Mouse (Mus musculus): Measurements from ENCODE around the gene Tmem45b. TPM values are rescaled to one million over a fixed set of nuclear protein-coding genes. Genes with fewer than 3 reads are reported as not detected.
"Not testable (repeated sequence)": the region's sequence is repeated elsewhere in the genome, so short reads cannot be mapped to it uniquely, and the experiment has no call there.

Gene Tmem45b
- not detected for total RNA-seq (2021)

DNA sequence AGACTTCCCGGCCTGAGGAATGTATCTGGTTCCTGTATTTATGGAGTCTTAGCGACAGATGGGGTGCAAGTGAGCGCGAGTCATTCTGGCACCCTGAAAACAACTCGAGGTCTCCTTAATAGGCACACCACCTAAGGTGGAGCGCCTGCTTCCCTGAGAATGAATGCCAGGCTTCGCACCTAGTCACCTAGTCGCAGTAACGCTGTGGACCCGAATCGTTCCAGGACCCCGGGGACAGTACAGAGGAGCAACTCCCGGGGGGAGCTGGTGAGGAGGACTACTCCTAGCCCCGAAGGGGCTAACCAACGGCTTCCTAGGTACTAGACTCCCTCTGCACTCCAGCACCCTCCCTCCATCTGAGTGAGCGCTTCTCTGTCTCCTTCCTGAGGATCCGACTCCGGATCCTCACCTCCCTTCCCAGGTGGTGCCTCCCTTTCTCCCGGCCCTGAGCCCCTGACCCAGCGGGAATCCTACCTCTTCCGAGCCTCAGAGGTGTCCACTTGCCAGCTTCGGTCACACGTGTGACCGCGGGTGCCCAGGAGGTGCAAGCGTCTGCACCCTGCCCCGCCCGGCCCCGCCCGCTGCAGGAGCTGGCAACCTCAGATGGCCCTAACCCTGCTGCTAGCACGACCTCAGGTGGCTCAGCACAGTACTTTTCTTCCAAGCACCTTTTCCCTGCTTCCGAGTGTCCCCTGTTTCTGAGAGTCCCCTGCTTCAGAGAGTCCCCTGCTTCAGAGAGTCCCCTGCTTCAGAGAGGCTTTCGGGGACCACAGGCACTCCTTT, at the start of gene Tmem45b:
Gene Tmem45b, minus strand, starts transcription at position 771 of the 783 bp plus-strand sequence.
- intact Hi-C loops (cut with DNase I): no loop called here

DNA sequence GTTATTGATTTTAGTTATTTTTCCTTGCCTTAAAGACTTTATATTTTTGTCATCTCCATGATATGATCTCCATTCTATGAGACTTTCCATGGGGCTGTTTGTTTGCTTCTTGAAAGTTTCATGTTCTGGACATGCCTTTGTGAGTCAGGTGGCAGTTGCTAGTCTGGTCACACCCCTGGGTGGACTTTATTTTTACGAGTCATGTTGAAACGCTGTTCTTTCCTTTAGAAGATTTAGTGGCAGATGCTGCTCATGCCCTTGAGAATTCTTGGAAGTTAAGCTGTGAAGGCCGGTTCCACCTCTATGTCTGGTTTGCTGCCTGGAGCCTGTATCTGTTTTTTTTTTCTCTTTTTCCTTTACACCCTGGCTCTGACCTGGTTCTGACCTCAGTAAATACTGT, 43.9 kb upstream of the Tmem45b start:
- no peak for DNase-seq (ENCODE audit: low spot score in 2 of 2)
- intact Hi-C loops (cut with DNase I): no loop called here

More for the DNA sequence above, at the start of gene Tmem45b:
- no peak for DNase-seq (ENCODE audit: low spot score in 2 of 2)

DNA sequence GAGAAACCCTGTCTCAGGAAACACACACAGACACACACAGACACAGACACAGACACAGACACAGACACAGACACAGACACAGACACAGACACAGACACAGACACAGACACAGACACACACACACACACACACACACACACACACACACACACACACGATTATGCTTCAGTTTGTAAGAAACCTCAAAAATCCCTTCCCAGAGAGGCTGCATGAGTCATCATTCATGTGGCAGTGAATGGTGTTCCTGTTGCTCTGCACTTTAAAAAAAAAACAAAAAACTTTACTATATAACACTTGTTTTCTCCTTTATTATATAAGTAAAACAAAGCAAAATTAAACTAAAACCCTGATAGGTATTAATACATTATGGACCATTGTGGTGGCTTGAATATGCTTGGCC, 37.0 kb upstream of the Tmem45b start:
- intact Hi-C loops (cut with DNase I); DNase-seq (ENCODE audit: low spot score in 2 of 2): not testable (repeated sequence)

DNA sequence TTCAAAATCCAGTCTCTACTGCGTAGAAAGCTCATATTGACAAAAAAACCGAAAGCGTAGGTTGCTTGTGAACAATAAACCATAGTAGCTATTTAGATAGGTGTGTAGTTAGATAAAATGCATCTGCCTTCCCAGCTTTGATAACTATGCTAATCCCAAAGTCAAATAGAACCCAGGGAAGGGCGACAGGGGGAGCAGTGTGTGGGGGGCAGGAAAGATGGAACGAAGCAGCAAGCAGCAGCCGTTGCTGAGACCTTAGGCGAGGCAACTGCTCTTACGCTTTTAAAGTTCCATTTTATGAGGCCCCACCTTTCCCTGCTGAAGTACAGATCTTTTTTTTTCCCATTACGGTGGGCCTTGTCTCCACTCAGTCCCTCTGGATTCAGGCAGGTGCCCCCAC, 1.1 kb downstream of the Tmem45b start:
- DNase-seq (ENCODE audit: low spot score in 2 of 2): no peak
- intact Hi-C loops (cut with DNase I): no loop called here

DNA sequence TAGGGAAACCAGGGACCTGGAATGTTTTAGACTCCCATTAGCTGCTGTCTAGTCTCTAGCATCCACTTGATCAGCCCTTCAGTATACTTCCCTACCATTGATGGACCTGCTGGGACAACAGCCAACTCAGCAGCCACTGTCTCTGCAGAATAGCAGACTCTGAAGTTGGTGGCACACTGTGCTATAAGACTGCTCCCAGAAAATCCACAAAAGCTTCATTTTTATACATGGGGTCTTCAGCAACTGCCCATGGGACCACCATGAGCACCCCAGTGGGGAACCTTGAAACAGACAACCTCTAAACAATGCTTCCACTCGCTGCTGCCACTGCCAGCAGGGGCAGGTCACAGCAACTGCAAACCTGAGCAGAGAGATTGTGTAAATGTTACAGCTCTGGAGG, 9.9 kb downstream of the Tmem45b start:
- intact Hi-C loops (cut with DNase I): loop anchor here (10.0 kb wide), 1 partner anchor 90 kb away; no protein-coding TSS in a partner anchor

DNA sequence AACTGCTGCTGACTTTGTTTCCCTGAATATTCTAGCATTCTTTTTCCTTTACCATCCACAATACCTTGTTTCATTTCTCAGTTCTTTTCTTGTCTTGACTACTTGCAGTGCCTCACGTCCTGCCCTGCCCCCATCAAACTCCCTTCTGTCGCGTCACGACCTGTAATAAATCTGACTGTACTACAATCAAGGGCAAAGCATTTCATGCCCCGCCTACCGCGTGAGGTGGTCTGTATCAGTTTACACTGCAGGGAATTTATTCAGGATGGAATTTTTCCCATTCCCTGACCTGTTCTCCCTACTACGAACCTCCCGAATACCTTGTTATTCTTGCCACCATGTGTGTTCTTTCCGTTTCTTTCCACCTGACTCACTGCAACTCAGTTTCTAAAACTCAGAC, 12.1 kb downstream of the Tmem45b start:
- intact Hi-C loops (cut with DNase I): loop anchor here (10.0 kb wide), 1 partner anchor 93 kb away; no protein-coding TSS in a partner anchor
- no peak for DNase-seq (ENCODE audit: low spot score in 2 of 2)

More for the DNA sequence above, 9.9 kb downstream of the Tmem45b start:
- no peak for DNase-seq (ENCODE audit: low spot score in 2 of 2)

DNA sequence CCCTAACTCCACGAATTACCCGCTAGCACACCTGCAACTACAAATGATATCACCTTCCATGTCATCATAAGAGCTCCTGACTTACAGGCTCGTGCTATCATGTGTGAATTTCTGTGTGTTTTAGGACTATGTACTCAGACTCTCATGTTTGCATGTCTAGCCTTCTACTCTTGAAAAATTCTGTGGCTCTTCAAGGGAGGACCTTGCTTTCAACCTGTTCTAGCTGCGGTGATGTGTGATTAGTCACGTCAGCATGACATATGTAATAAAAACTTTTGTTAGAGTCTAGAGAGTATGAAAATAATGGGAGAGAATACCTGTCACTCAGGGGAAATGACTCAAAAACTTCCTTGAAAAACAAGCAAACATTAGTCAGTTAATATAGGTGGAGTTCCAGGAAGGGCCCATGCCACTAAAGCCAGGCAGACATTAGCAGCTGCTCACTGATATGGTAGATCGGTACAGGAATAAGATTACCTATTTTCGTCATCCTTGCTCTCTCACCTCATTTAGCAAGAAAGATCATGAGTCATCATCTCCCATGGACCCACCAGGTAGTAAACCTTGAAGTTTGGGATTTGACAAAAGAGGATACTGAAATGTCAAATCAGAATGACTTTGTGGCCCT, 15.0 kb downstream of the Tmem45b start:
- intact Hi-C loops (cut with DNase I): no loop called here
- no peak for DNase-seq (ENCODE audit: low spot score in 2 of 2)

DNA sequence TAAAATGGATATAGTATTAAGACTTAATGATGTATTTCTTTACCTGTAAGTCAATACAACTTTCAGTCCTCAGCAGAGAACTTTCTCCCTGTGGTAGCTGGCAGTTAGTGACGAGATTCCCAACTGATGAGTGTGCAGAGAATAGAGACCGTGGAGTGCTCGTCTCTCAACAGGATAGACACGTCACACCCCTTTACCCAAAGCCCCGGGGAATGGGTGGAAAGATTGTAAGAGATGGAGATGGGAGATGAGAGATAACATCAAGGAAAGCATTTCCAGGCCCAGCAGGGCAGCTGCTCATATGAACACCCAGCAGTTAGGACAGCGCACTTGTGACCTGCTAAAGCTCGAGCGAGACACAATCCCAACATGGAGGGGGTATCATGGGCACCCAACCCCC, 20.0 kb downstream of the Tmem45b start:
- no peak for DNase-seq (ENCODE audit: low spot score in 2 of 2)
- intact Hi-C loops (cut with DNase I): no loop called here

DNA sequence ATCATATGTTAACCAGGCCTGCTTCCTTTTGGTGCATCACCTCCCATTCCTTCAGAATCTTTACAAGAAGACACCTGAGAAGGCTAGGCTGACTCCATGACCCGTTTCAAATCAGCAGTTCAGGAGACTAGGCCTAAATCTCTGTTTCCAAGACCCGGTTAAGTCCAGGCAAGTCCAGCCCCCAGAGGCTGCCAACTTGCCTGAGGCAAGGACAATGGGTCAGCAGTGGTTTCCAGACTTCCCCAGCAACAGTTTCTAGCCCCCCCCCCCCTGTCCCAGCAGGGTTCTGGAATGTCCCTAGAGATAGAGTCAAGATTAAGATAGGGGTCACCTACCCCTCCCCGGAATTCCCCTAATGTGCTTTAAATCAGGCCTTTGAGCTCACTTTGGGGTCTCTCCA, 22.8 kb downstream of the Tmem45b start:
- no peak for DNase-seq (ENCODE audit: low spot score in 2 of 2)

DNA sequence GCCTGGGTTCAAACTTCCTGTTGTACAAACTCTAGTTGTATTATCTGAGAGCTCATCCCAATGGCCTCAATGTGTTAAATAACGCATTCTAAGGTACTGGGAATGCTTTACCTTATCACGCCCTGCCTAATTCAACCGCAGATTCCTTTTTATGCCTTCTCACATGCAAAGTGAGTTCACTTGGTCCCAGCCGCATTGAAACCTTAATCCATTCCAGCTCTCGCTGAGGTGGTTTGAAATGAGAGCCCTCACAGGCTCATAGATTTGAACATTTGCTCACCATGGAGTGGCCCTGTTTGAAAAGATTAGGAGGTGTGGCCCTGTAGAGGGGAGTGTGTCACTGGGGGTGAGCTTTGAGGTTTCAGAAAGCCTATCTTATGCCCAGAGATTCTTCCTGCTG, 23.9 kb downstream of the Tmem45b start:
- intact Hi-C loops (cut with DNase I): no loop called here
- no peak for DNase-seq (ENCODE audit: low spot score in 2 of 2)

More for the DNA sequence above, 22.8 kb downstream of the Tmem45b start:
- intact Hi-C loops (cut with DNase I): no loop called here

DNA sequence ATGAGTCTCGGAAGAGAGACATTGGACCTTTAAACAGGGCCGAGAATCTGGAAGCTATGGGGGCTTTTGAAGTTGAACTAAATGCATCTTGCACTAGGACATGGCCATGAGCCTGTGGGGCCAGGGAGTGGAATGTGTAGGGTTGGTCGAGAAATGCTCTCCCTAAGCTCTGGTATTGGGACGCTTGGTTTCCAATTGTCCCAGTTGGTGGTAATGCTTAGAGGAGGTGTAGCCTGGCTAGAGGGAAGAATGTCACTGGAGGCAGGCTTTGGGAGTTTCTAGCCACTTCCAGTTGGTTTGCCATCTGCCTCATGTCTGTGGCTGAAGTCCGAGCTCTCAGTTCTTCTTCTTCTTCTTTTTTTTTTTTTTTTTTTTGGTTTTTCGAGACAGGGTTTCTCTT, 24.9 kb downstream of the Tmem45b start:
- DNase-seq (ENCODE audit: low spot score in 2 of 2): no peak
- intact Hi-C loops (cut with DNase I): no loop called here

DNA sequence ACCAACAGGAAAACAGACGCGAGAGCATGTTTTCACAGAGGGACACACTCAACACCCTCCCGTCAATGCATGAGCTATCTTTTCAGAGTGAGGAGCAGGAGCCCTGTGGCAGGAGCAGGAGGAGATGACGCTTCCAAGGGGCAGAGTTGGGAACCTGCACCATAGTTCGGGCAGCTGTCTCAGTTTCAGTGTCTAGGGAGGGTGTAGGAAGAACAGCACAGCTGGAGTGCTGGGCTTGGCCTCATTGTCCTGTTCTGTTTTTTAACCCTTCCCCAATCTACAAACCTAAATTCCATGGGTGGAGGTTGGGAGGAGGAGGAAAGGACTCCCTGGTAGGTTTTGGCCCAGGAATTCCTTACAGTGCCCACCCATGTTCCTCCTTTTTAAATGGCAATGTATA, 25.4 kb downstream of the Tmem45b start:
- intact Hi-C loops (cut with DNase I): no loop called here
- no peak for DNase-seq (ENCODE audit: low spot score in 2 of 2)

DNA sequence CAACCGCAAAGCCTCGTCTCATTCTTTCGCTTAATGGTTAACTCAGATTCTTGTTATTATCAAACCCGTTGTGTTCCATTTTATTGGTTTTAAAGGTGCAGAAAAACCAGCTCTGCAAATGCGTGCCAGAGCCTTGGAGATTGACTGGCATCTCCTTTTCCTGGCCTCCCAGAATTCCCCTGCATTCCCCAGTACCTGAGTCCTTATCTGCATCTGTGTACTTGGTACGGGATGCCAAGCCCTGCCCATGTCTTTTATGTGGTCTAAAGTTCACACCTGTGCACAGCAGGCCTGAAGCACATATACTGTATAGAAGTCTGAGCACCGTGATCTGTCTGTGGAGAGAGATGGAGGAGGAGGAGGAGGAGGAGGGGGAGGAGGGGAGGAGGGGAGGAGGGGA, 26.4 kb downstream of the Tmem45b start:
- intact Hi-C loops (cut with DNase I): no loop called here

DNA sequence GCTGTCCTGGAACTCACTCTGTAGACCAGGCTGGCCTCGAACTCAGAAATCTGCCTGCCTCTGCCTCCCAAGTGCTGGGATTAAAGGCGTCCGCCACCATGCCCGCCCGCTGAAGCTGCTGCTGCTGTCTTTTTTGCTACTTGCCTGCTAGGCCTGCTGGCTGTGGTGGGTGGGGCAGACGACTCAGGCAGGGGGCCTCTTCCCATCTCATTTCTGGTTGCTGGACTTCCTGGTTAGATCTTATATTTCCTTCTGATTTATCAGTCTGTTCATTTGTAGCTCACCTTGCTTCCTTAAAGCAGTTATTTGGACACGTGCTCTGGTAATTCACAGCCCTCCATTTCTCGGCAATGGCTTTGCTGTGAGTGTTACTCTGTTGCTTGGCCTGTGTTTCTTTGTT, 28.8 kb downstream of the Tmem45b start:
- intact Hi-C loops (cut with DNase I): no loop called here
- DNase-seq (ENCODE audit: low spot score in 2 of 2): no peak

More for the DNA sequence above, 26.4 kb downstream of the Tmem45b start:
- DNase-seq (ENCODE audit: low spot score in 2 of 2): no peak

DNA sequence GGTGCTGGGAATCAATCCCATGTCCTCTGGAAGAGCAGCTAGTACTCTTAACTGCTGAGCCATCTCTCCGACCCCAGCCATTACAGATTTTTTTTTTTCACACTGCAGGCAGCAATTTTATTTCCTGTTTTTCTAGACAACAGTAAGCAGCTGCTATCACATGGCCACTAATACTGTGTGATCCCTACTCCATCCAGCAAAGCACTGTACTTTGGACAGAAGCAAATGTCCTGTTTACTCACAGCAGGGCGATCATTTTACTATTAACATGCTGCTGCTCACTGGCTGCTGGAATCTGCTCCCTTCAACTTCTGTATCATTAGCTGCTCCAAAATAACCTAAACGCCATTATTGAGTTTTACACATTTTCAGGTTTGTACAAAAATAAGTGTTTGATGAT, 30.8 kb downstream of the Tmem45b start:
- intact Hi-C loops (cut with DNase I): no loop called here
- no peak for DNase-seq (ENCODE audit: low spot score in 2 of 2)

DNA sequence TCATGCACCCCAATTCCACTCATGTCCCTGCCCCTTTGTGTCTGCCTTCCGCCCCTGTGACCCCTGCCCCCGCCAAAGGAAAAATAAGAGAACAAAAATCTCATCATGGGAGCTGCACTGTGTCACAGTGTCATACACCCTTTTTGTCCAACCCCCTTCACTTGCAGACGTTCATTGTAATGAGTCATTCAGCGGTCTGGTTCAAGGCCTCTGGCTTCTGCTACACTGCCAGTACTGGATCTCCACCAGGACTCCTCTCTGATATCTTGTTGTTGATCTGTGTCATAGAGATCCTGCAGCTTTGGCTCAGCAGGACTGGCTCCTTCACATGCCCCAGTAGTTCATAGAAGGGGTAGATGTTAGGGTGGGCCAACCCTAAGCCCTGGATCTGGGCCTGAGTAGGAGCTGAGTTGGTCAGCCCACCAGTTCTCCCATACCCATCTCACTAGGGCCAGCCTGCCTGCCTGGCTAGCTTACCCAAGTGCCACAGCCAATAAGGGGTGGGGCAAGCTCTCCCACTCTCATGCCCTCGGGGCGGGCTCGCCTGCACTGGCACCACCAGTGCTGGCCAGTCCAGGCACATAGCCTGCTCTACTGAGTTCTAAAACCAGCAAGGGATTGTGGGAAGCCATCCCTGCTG, 31.8 kb downstream of the Tmem45b start:
- intact Hi-C loops (cut with DNase I): no loop called here
- no peak for DNase-seq (ENCODE audit: low spot score in 2 of 2)

DNA sequence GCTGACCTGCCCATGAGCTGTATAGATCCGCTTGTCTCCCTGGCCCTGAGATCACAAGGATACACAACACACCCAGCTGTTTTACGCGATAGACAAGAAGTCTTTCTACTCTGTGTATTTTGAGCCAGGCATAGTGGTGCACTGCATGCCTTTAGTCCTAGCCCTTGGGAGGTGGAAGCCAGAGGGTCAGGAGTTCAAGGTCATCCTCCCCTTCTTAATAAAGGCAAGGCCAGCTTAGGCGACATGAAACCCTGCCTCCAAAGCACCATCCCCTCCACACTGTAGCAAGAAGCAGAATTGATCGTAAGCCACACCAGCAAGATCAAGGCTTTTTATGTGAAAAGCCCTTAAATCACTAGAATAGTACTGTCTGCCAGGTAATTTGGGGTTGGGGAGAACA, 32.5 kb downstream of the Tmem45b start:
- intact Hi-C loops (cut with DNase I): no loop called here
- DNase-seq (ENCODE audit: low spot score in 2 of 2): no peak

DNA sequence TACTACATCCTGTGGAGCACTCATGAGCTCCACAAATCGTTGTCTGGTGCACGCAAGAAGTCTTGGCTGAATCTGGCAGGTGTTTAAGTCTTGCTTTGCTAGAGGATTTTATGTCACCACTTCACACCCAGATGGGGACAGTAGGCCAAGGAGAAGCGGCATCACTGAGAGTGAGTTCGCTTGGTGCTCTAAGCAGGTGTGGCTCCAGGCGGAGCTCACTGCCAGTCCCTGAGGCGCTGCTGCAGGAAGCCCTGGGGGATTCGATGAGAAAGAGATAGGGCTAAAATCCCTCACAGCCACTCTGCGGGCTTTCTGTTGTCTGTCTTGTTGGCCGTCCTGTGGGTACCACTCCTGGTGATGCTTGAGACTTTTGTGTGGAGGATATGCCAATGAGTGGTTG, 34.3 kb downstream of the Tmem45b start:
- DNase-seq (ENCODE audit: low spot score in 2 of 2): no peak
- intact Hi-C loops (cut with DNase I): no loop called here

DNA sequence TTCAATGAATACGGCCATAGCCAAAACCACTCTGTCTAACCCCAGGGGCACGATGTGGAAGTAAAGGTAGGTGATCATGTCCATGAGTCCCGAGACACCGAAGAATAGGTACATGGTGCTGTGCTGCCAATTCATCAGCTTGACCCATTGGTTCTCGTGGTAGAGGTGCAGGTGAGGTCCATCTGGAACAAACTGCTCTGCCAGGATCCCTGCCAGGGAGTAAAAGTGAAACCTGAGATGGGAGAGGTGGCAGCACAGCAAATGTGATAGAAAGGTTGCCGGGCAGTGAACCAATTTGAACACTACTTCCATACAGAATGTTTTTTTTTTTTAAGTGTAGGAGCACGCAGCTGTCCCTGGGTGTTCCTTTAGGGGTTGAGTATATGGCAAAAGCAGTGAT, 35.3 kb downstream of the Tmem45b start:
- no peak for DNase-seq (ENCODE audit: low spot score in 2 of 2)
- intact Hi-C loops (cut with DNase I): loop anchor here (10.0 kb wide), 1 partner anchor 116 kb away; no protein-coding TSS in a partner anchor

DNA sequence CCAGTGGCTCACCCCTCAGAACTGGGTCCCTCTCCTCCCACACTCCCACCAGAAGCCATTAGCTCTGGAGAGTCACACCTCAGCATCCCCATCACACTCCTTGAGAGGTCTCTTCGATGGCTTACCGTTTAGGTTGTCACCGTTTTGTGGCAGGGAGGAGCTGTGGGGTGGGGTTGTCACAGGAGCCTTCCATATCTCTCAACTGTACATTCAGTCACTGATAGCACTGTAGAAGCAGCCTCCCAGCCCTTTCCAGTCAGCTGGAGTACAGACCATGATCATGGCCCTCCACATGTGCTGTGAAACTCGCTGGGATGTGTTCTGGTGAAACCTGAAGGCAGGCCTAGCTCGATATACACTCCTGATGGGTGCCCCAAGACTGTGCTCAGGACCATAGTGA, 42.1 kb downstream of the Tmem45b start:
- intact Hi-C loops (cut with DNase I): loop anchor here (10.0 kb wide), 1 partner anchor 123 kb away; no protein-coding TSS in a partner anchor
- no peak for DNase-seq (ENCODE audit: low spot score in 2 of 2)

DNA sequence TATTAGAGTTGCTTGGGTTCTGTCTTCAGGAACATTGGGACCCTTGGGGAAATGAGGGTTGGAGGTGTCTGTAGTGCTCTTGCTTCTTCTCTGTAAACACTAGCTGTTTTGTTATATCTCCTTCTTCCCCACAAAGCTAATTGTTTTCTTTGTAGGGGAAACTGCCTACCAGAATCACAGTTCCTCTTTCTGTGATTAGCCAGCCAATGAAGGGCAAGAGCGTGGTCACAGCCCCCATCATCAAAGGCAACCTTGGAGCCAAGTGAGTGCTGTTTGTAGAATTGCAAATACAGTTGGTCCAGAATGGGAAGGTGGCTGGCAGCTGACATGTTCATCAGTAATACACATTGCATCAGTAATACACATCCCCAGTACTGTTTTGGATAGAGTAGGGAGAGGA, 45.4 kb downstream of the Tmem45b start:
- intact Hi-C loops (cut with DNase I): no loop called here
- DNase-seq (ENCODE audit: low spot score in 2 of 2): no peak

Data from left cerebral cortex, postnatal 36 days (tissue).